Mouse (Mus musculus) CH12.LX (cell line): ENCODE data around the gene Mgat2.

Experiments
- MAFK ChIP-seq: IDR thresholded peaks from 2 replicates; pipeline ENCODE4 v1.6.1; 2011; ENCODE audit warnings: low read length, improper control_type of control experiment; ENCODE audit not compliant: insufficient replicate concordance
- POLR2A ChIP-seq: IDR thresholded peaks from 2 replicates; pipeline ENCODE4 v1.6.1; 2011; ENCODE audit warnings: low read depth, mild to moderate bottlenecking, improper control_type of control experiment, low read length
- ZNF384 ChIP-seq: IDR thresholded peaks from 2 replicates; pipeline ENCODE4 v1.6.1; 2012; ENCODE audit warnings: low read depth, low read length, improper control_type of control experiment, inconsistent platforms

DNA sequence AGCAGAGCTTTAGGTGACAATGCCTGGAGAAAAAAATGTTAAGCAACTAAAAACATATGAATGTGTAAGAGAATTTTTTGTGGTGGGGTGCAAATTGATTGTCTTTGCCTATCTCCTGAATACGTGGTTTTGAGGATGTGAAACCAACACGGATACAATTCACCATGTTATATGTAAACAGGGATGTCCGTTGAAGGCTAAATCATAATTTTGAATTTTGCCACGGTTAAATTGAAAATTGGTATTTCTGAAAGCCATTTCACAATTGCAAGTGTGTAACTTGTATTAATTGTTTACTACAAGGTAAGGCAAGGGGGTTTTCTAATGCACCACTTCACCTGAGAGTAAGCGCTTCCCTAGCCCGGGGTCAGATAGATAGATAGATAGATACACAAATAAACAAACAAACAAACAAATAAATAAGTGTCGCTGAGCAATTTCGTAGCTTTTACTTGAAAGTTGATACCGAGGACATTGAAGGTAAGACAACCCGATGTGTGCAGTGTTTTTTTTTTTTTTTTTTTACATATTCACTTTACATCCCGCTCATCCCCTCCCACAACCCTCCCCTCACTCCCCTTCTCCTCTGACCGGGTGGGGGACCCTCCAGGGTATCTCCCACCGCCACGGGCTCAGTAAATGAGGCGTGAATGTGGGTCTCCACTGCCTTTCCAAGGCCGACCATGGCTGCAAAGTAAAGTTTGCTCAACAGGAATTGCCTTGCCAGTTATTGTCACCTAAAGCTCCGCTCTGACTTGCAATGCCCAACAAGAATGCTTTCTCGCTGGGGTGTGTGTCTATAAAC lies 16.1 kb upstream of the Mgat2 start:
- no peak for TF ChIP-seq POLR2A
- no peak for TF ChIP-seq MAFK
- TF ChIP-seq ZNF384 = peak; percentile 66; the same call in 1 of the 2 replicates
